Mouse (Mus musculus): ENCODE results near the gene Atf5. TPM values are rescaled to one million over a fixed set of nuclear protein-coding genes. Genes with fewer than 3 reads are reported as not detected.

Atf5 gene
- polyA plus RNA-seq, 1 experiment from 2014 or later, result 7.3 TPM

GRCm38 (mm10) chr7:44768129-44768528 lies 48.3 kb downstream of the Atf5 start:
- Histone ChIP-seq H3K27me3 (ENCODE audit: control insufficient read depth, insufficient read depth, low read length) (no peaks in the 10 kb centered on the region), H3K9me3 (ENCODE audit: control insufficient read depth, low read length) (no peaks in the 10 kb centered on the region), H3K4me3 (ENCODE audit: low read depth, low read length) (no peak overlapping the region), H3K36me3 (ENCODE audit: control insufficient read depth, insufficient read depth, low read length) (peaks cover 22% of the 10 kb centered on the region), H3K4me1 (replicated peaks; ENCODE audit: control insufficient read depth, insufficient read depth) (no peaks in the 10 kb centered on the region), H3K27ac (replicated peaks) (no peak overlapping the region), H3K4me2 (replicated peaks; ENCODE audit: low read depth) (no peak overlapping the region), H3K9ac (ENCODE audit: low read length) (no peak overlapping the region)
- ATAC-seq (ENCODE audit: low FRiP score, low TSS enrichment), result no peak
- no peak for DNase-seq (ENCODE audit: low spot score)
- TF ChIP-seq CTCF (IDR thresholded peaks at IDR 0.05; ENCODE audit: low read depth), result no peak
- no peak for TF ChIP-seq EP300 (optimal IDR thresholded peaks at IDR 0.05)
- 86% methylated on average over 5 of the region's 5 CpGs for WGBS

MicroRNA genes within 50 kb of the gene (microRNA counts, 519-probe panel; counts per million panel counts)
- not detected for microRNA mmu-miR-707

Small RNAs within 50 kb of the gene (microRNA-seq; reads per million reads assigned to microRNA genes)
- gene Mir707, result not detected

Other genes starting within 250 kb of the Atf5 start
- gene Napsa, start 244.3 kb downstream of the Atf5 start, polyA plus RNA-seq (2015; fragmentation: Nextera tagmentation; extraction: Ambion mirVana), result 0.50 and 0.55 TPM in 2 replicates
- gene Kcnc3, start 226.0 kb downstream of the Atf5 start, polyA plus RNA-seq (2015; fragmentation: Nextera tagmentation; extraction: Ambion mirVana), result 0.06 and 0.10 TPM in 2 replicates
- 28.1 and 28.4 TPM in 2 replicates for gene Myh14, start 145.8 kb downstream of the Atf5 start, polyA plus RNA-seq (2015; fragmentation: Nextera tagmentation; extraction: Ambion mirVana)
- not detected in 2 replicates for gene Izumo2, start 107.9 kb downstream of the Atf5 start, polyA plus RNA-seq (2015; fragmentation: Nextera tagmentation; extraction: Ambion mirVana)
- gene Vrk3, start 68.2 kb downstream of the Atf5 start, polyA plus RNA-seq (2015; fragmentation: Nextera tagmentation; extraction: Ambion mirVana), result 21.7 and 22.3 TPM in 2 replicates
- 0.30 and 0.42 TPM in 2 replicates for gene Zfp473, start 65.6 kb downstream of the Atf5 start, polyA plus RNA-seq (2015; fragmentation: Nextera tagmentation; extraction: Ambion mirVana)
- gene Nup62, start 570 bp downstream of the Atf5 start, polyA plus RNA-seq (2015; fragmentation: Nextera tagmentation; extraction: Ambion mirVana), result 33.4 and 34.9 TPM in 2 replicates
- gene Il4i1, start 271 bp downstream of the Atf5 start, polyA plus RNA-seq (2015; fragmentation: Nextera tagmentation; extraction: Ambion mirVana), result 0.69 and 0.75 TPM in 2 replicates
- 70.8 and 75.2 TPM in 2 replicates for gene Akt1s1, start 32.3 kb upstream of the Atf5 start, polyA plus RNA-seq (2015; fragmentation: Nextera tagmentation; extraction: Ambion mirVana)
- 45.4 and 48.0 TPM in 2 replicates for gene Tbc1d17, start 32.4 kb upstream of the Atf5 start, polyA plus RNA-seq (2015; fragmentation: Nextera tagmentation; extraction: Ambion mirVana)
- gene Pnkp, start 40.5 kb upstream of the Atf5 start, polyA plus RNA-seq (2015; fragmentation: Nextera tagmentation; extraction: Ambion mirVana), result 23.5 and 25.7 TPM in 2 replicates
- gene Ptov1, start 53.1 kb upstream of the Atf5 start, polyA plus RNA-seq (2015; fragmentation: Nextera tagmentation; extraction: Ambion mirVana), result 159 and 179 TPM in 2 replicates
- gene Med25, start 76.1 kb upstream of the Atf5 start, polyA plus RNA-seq (2015; fragmentation: Nextera tagmentation; extraction: Ambion mirVana), result 64.4 and 75.3 TPM in 2 replicates
- 13.1 and 15.6 TPM in 2 replicates for gene Fuz, start 79.4 kb upstream of the Atf5 start, polyA plus RNA-seq (2015; fragmentation: Nextera tagmentation; extraction: Ambion mirVana)
- 29.3 and 33.9 TPM in 2 replicates for gene Ap2a1, start 112.8 kb upstream of the Atf5 start, polyA plus RNA-seq (2015; fragmentation: Nextera tagmentation; extraction: Ambion mirVana)
- 0.08 TPM in 1 of 2 replicates, not detected in the other for gene Tsks, start 126.5 kb upstream of the Atf5 start, polyA plus RNA-seq (2015; fragmentation: Nextera tagmentation; extraction: Ambion mirVana)
- gene Cpt1c, start 158.2 kb upstream of the Atf5 start, polyA plus RNA-seq (2015; fragmentation: Nextera tagmentation; extraction: Ambion mirVana), result 5.6 and 7.3 TPM in 2 replicates
- 181 and 185 TPM in 2 replicates for gene Prmt1, start 169.9 kb upstream of the Atf5 start, polyA plus RNA-seq (2015; fragmentation: Nextera tagmentation; extraction: Ambion mirVana)
- 55.7 and 59.8 TPM in 2 replicates for gene Irf3, start 181.0 kb upstream of the Atf5 start, polyA plus RNA-seq (2015; fragmentation: Nextera tagmentation; extraction: Ambion mirVana)
- gene Bcl2l12, start 182.1 kb upstream of the Atf5 start, polyA plus RNA-seq (2015; fragmentation: Nextera tagmentation; extraction: Ambion mirVana), result 23.0 and 23.4 TPM in 2 replicates
- gene Scaf1, start 199.7 kb upstream of the Atf5 start, polyA plus RNA-seq (2015; fragmentation: Nextera tagmentation; extraction: Ambion mirVana), result 14.9 and 18.6 TPM in 2 replicates
- gene Rras, start 201.3 kb upstream of the Atf5 start, polyA plus RNA-seq (2015; fragmentation: Nextera tagmentation; extraction: Ambion mirVana), result 81.5 and 87.2 TPM in 2 replicates
- 3.4 and 3.8 TPM in 2 replicates for gene Prr12, start 236.2 kb upstream of the Atf5 start, polyA plus RNA-seq (2015; fragmentation: Nextera tagmentation; extraction: Ambion mirVana)
- 43.0 and 44.1 TPM in 2 replicates for gene Nosip, start 245.8 kb upstream of the Atf5 start, polyA plus RNA-seq (2015; fragmentation: Nextera tagmentation; extraction: Ambion mirVana)
- 33.6 and 37.4 TPM in 2 replicates for gene Prrg2, start 246.0 kb upstream of the Atf5 start, polyA plus RNA-seq (2015; fragmentation: Nextera tagmentation; extraction: Ambion mirVana)

Measured in stomach, postnatal 0 days (tissue).